Mouse (Mus musculus) thymus, postnatal 4 days (tissue): ENCODE measurements around the gene Otud7a.

Experiments
- DNase-seq: peaks from one replicate; pipeline ENCODE4 v3.0.0; 2021

Otud7a gene

GRCm38 (mm10) chr7:63444484-63445345, at the start of gene Otud7a:
TSS of gene Otud7a (plus strand) at chr7:63444751.
- DNase-seq: peak; percentile 56

GRCm38 (mm10) chr7:63405988-63406387, 38.6 kb upstream of the Otud7a start:
- no peak for DNase-seq

GRCm38 (mm10) chr7:63445346-63445700, 772 bp downstream of the Otud7a start:
- DNase-seq: no peak

- no peak for DNase-seq
These were observed 2.4 kb downstream of the Otud7a start for GRCm38 (mm10) chr7:63446951-63447350.

- no peak for DNase-seq
These were observed 10.7 kb downstream of the Otud7a start for GRCm38 (mm10) chr7:63455228-63455627.

GRCm38 (mm10) chr7:63462234-63462633, 17.7 kb downstream of the Otud7a start:
- DNase-seq: no peak

GRCm38 (mm10) chr7:63462684-63463083, 18.1 kb downstream of the Otud7a start:
- no peak for DNase-seq

GRCm38 (mm10) chr7:63466729-63467128, 22.2 kb downstream of the Otud7a start:
- no peak for DNase-seq

- no peak for DNase-seq
These were observed 23.7 kb downstream of the Otud7a start for GRCm38 (mm10) chr7:63468258-63468657.

- DNase-seq: no peak
These were observed 38.5 kb downstream of the Otud7a start for GRCm38 (mm10) chr7:63483091-63483490.

GRCm38 (mm10) chr7:63497051-63497547, 52.5 kb downstream of the Otud7a start:
- DNase-seq: no peak

GRCm38 (mm10) chr7:63504202-63504601, 59.7 kb downstream of the Otud7a start:
- no peak for DNase-seq

- no peak for DNase-seq
These were observed 63.5 kb downstream of the Otud7a start for GRCm38 (mm10) chr7:63508079-63508478.

- DNase-seq: peak; percentile 9
These were observed 65.3 kb downstream of the Otud7a start for GRCm38 (mm10) chr7:63509825-63510224.

- DNase-seq: no peak
These were observed 66.9 kb downstream of the Otud7a start for GRCm38 (mm10) chr7:63511458-63511857.

GRCm38 (mm10) chr7:63512561-63512960, 68.0 kb downstream of the Otud7a start:
- no peak for DNase-seq

- DNase-seq: no peak
These were observed 71.8 kb downstream of the Otud7a start for GRCm38 (mm10) chr7:63516141-63516895.

GRCm38 (mm10) chr7:63520299-63520698, 75.7 kb downstream of the Otud7a start:
- no peak for DNase-seq

- DNase-seq: no peak
These were observed 77.9 kb downstream of the Otud7a start for GRCm38 (mm10) chr7:63522403-63522802.

GRCm38 (mm10) chr7:63523051-63523450, 78.5 kb downstream of the Otud7a start:
- no peak for DNase-seq

- DNase-seq: no peak
These were observed 95.7 kb downstream of the Otud7a start for GRCm38 (mm10) chr7:63540293-63540692.

- no peak for DNase-seq
These were observed 109.9 kb downstream of the Otud7a start for GRCm38 (mm10) chr7:63554457-63554856.

GRCm38 (mm10) chr7:63556324-63556723, 111.8 kb downstream of the Otud7a start:
- DNase-seq: no peak

- DNase-seq: no peak
These were observed 114.4 kb downstream of the Otud7a start for GRCm38 (mm10) chr7:63558918-63559317.
